Mouse (Mus musculus): ENCODE results near the gene Kremen2. TPM values are rescaled to one million over a fixed set of nuclear protein-coding genes. Genes with fewer than 3 reads are reported as not detected.

Kremen2 gene
- polyA plus RNA-seq, 1 experiment from 2014 or later: 0.73 TPM

DNA sequence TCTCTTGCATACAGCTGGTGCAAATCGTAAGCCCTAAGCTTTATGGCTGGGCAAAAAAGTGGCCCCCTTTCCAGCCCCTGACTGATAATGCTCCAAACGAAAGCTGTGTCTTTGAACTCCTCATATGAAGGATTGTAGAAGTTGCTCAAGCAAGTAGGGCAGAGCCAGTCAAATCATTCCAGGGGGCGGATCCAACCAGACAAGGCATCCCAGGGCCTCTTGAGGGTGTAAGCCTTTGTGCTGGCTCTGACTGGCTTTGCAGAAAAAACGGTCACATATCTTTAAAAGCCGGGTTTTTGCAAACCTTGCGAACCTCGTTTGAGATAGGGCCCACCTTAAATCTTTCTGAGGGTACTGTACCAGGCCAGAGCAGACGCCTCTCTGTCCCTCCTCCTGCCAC, 1.6 kb downstream of the Kremen2 start:
- 25% methylated on average over 8 of the region's 8 CpGs for WGBS
- DNase-seq (ENCODE audit: low spot score): no peak
- no peak overlapping the region for H3K4me2 ChIP-seq
- ATAC-seq (replicated peaks; ENCODE audit: low FRiP score): no peak
- no peak overlapping the region for H3K4me3 ChIP-seq (ENCODE audit: low read depth, low read length)
- no peak overlapping the region for H3K27ac ChIP-seq (ENCODE audit: low read depth, low read length)
- no peaks in the 10 kb centered on the region for H3K36me3 ChIP-seq (ENCODE audit: control insufficient read depth, insufficient read depth, low read length)
- H3K9me3 ChIP-seq (ENCODE audit: control insufficient read depth, low read length): no peaks in the 10 kb centered on the region
- H3K27me3 ChIP-seq (replicated peaks; ENCODE audit: control insufficient read depth, insufficient read depth, low read length): peaks cover 84% of the 10 kb centered on the region
- peaks cover 28% of the 10 kb centered on the region for H3K4me1 ChIP-seq (replicated peaks; ENCODE audit: control insufficient read depth, insufficient read depth, low read length)
- H3K9ac ChIP-seq (ENCODE audit: low read depth, low read length): no peak overlapping the region

DNA sequence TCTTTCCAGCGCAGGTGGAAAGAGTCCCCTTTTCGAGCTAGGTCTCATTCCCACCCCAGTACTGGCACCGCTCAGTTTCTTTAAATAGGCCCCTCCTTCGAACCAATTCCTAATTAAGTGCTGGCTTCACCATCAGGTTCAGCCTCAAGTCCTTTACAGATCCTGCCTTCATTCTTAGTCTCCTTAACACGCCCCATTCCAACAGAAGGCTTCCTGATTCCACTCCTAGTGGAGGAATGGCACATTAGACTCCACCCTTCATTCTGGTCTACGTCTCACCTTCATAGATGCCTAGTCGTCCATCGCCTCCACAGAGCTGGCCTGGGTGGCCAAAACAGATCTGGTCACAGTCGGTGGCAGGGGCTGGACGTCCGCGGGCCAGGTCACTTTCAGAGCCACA, 2.7 kb downstream of the Kremen2 start:
- Histone ChIP-seq H3K27me3 (replicated peaks; ENCODE audit: control insufficient read depth, insufficient read depth, low read length) (peaks cover 89% of the 10 kb centered on the region), H3K9ac (ENCODE audit: low read depth, low read length) (no peak overlapping the region), H3K4me1 (replicated peaks; ENCODE audit: control insufficient read depth, insufficient read depth, low read length) (peaks cover 32% of the 10 kb centered on the region), H3K4me3 (ENCODE audit: low read depth, low read length) (peak overlapping the region; percentile 14; the same call in 1 of the 2 replicates), H3K36me3 (ENCODE audit: control insufficient read depth, insufficient read depth, low read length) (no peaks in the 10 kb centered on the region), H3K27ac (ENCODE audit: low read depth, low read length) (no peak overlapping the region), H3K9me3 (ENCODE audit: control insufficient read depth, low read length) (no peaks in the 10 kb centered on the region), H3K4me2 (no peak overlapping the region)
- ATAC-seq (replicated peaks; ENCODE audit: low FRiP score): no peak
- no peak for DNase-seq (ENCODE audit: low spot score)
- WGBS: 57% methylated on average over 12 of the region's 12 CpGs

DNA sequence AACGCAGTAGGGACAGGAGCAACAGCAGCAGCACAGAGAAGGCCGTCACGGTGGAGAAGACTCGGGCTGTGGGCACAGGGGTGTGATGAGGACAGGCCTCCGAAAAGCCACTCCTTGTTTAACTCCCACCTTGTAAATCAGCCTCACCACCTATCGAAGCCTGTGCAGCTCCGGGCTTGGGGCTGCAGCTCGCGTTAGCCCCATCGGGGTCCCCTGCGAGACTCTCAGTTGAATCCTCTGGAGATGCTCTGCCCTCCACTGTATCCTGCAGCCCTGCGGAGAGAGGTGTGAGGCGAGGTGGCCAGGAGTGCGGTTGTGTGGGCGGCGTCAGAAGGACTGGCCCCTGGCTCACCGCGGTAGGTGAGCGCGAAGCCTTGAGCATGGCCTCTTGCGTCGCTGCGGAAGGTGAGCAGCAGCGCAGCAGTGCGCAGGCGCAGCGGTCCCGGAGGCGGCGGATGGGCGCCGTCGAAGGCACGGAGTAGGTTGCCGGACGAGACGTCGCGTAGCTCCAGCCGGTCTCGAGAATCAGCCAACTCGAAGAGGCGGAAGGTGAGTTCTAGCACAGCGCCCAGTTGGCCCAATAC, 3.3 kb downstream of the Kremen2 start:
- Histone ChIP-seq H3K9ac (ENCODE audit: low read depth, low read length) (no peak overlapping the region), H3K27me3 (replicated peaks; ENCODE audit: control insufficient read depth, insufficient read depth, low read length) (peaks cover 89% of the 10 kb centered on the region), H3K4me1 (replicated peaks; ENCODE audit: control insufficient read depth, insufficient read depth, low read length) (peaks cover 32% of the 10 kb centered on the region), H3K27ac (ENCODE audit: low read depth, low read length) (no peak overlapping the region), H3K9me3 (ENCODE audit: control insufficient read depth, low read length) (no peaks in the 10 kb centered on the region), H3K4me2 (peak overlapping the region; percentile 45), H3K36me3 (ENCODE audit: control insufficient read depth, insufficient read depth, low read length) (no peaks in the 10 kb centered on the region), H3K4me3 (ENCODE audit: low read depth, low read length) (peak overlapping the region; percentile 14)
- 9% methylated on average over 44 of the region's 44 CpGs for WGBS
- ATAC-seq (replicated peaks; ENCODE audit: low FRiP score): no peak
- DNase-seq (ENCODE audit: low spot score): no peak

DNA sequence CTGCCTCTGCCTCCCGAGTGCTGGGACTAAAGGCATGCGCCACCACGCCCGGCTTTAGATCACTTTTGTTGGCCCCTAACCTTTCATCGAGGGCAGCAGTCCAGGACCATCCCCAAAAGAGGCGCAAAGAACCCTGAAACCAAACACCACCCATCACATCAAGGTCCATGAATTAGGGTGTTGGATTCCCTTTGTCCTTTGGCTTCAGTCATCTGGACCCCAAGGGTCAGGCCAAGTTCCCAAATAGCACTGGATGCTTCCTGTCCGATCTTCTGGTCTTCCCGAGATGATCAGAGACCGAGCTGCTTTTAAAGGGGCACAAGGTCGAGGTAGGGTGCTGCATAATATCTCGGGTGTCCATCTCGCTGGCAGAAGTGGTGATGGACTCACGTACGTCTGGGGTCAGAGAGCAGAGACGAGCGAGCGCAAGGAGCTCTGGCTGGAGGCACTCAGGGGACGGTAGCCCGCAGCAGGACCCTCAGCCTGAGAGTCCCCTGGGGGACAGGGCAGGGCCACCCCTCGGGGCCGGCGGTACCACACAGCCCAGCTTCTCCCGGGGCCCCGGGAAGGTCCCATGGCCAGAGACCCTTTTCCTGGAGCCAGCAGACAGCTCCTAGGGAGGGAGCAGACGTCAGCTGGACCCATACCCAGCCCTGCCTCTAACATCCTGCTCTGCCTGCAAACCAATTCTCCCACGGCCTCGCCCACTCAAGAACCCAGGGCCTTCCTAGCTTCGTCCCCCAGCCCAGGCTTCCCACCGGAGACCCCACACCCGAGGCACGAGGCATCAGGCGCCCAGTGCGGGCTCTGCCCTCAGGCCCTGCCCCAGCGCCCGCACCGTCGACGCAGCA, 4.0 kb downstream of the Kremen2 start:
- ATAC-seq (replicated peaks; ENCODE audit: low FRiP score) (no peak), DNase-seq (ENCODE audit: low spot score) (no peak)
- Histone ChIP-seq H3K36me3 (ENCODE audit: control insufficient read depth, insufficient read depth, low read length) (no peaks in the 10 kb centered on the region), H3K4me3 (ENCODE audit: low read depth, low read length) (peak overlapping the region; percentile 14; the same call in 1 of the 2 replicates), H3K9me3 (ENCODE audit: control insufficient read depth, low read length) (no peaks in the 10 kb centered on the region), H3K9ac (ENCODE audit: low read depth, low read length) (no peak overlapping the region), H3K4me1 (replicated peaks; ENCODE audit: control insufficient read depth, insufficient read depth, low read length) (peaks cover 32% of the 10 kb centered on the region), H3K27me3 (replicated peaks; ENCODE audit: control insufficient read depth, insufficient read depth, low read length) (peaks cover 84% of the 10 kb centered on the region), H3K27ac (ENCODE audit: low read depth, low read length) (no peak overlapping the region), H3K4me2 (peak overlapping the region; percentile 45)
- 45% methylated on average over 38 of the region's 38 CpGs for WGBS

DNA sequence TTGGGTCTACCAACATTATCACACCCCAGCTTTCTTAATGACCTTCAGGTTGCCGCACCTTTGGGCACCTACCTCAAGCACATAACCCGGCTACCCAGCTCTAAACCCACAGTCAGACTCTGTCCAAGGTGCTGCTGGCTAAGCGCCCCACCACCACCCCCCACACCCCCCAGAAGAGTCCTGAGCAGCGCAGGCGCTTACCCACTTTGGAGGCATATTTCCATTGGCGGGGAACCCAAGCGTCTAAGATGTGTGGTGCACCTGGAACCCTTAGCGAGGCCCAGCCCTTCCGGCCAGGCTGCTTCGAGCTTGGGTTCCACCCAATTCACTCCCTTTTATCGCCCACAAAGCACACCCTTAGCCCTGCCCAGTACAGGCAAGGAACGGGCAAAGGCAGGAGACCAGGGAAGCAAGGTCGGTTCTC, 5.0 kb downstream of the Kremen2 start, which contains the start of gene Paqr4:
Paqr4 (minus strand) TSS at position 270 of the 424 bp plus-strand sequence.
- peaks cover 3% of the 10 kb centered on the region; the same call in 1 of the 2 replicates for H3K36me3 ChIP-seq (ENCODE audit: control insufficient read depth, insufficient read depth, low read length)
- ATAC-seq (replicated peaks; ENCODE audit: low FRiP score): peak; percentile 80
- peak within 1 kb of the TSS; percentile 70 for H3K9ac ChIP-seq (ENCODE audit: low read depth, low read length)
- H3K27ac ChIP-seq (ENCODE audit: low read depth, low read length): no peak within 1 kb of the TSS; the same call in 1 of the 2 replicates
- WGBS: 5% methylated on average over 13 of the region's 13 CpGs
- H3K4me3 ChIP-seq (ENCODE audit: low read depth, low read length): peak within 1 kb of the TSS; percentile 70
- H3K4me2 ChIP-seq: peak within 1 kb of the TSS; percentile 100
- no peak for DNase-seq (ENCODE audit: low spot score)
- peaks cover 24% of the 10 kb centered on the region for H3K4me1 ChIP-seq (replicated peaks; ENCODE audit: control insufficient read depth, insufficient read depth, low read length)
- no peaks in the 10 kb centered on the region for H3K9me3 ChIP-seq (ENCODE audit: control insufficient read depth, low read length)
- peaks cover 74% of the 10 kb centered on the region for H3K27me3 ChIP-seq (replicated peaks; ENCODE audit: control insufficient read depth, insufficient read depth, low read length)

DNA sequence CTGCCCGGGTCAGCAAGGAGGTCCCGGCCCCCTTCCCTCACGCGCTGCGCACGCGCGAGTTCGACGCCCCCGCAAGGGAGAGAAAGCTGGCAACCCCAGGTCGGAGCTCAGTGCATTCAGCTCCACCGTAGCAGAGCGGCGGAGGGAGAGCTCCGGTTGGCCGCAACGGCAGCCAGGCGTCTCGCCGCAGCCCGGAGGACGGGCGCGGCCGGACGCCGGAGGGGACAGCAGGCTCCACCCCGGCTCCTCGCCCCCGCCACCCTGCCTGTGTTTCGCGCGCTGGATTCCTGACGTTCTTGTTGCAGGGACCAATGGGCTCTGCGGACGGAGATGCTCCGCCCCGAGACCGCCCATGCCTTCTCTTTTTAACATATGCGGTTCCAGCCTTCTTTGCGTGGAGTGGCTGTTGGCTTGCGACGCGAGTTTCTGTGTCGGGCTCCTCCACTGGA, 5.5 kb downstream of the Kremen2 start:
- ATAC-seq (replicated peaks; ENCODE audit: low FRiP score) (peak; percentile 86), DNase-seq (ENCODE audit: low spot score) (peak; percentile 87)
- Histone ChIP-seq H3K4me3 (ENCODE audit: low read depth, low read length) (peak overlapping the region; percentile 70), H3K9ac (ENCODE audit: low read depth, low read length) (peak overlapping the region; percentile 70), H3K4me2 (peak overlapping the region; percentile 100), H3K36me3 (ENCODE audit: control insufficient read depth, insufficient read depth, low read length) (peaks cover 3% of the 10 kb centered on the region; the same call in 1 of the 2 replicates), H3K9me3 (ENCODE audit: control insufficient read depth, low read length) (no peaks in the 10 kb centered on the region), H3K27ac (ENCODE audit: low read depth, low read length) (no peak overlapping the region; the same call in 1 of the 2 replicates), H3K4me1 (replicated peaks; ENCODE audit: control insufficient read depth, insufficient read depth, low read length) (peaks cover 21% of the 10 kb centered on the region), H3K27me3 (replicated peaks; ENCODE audit: control insufficient read depth, insufficient read depth, low read length) (peaks cover 69% of the 10 kb centered on the region)
- WGBS: 1% methylated on average over 46 of the region's 46 CpGs

DNA sequence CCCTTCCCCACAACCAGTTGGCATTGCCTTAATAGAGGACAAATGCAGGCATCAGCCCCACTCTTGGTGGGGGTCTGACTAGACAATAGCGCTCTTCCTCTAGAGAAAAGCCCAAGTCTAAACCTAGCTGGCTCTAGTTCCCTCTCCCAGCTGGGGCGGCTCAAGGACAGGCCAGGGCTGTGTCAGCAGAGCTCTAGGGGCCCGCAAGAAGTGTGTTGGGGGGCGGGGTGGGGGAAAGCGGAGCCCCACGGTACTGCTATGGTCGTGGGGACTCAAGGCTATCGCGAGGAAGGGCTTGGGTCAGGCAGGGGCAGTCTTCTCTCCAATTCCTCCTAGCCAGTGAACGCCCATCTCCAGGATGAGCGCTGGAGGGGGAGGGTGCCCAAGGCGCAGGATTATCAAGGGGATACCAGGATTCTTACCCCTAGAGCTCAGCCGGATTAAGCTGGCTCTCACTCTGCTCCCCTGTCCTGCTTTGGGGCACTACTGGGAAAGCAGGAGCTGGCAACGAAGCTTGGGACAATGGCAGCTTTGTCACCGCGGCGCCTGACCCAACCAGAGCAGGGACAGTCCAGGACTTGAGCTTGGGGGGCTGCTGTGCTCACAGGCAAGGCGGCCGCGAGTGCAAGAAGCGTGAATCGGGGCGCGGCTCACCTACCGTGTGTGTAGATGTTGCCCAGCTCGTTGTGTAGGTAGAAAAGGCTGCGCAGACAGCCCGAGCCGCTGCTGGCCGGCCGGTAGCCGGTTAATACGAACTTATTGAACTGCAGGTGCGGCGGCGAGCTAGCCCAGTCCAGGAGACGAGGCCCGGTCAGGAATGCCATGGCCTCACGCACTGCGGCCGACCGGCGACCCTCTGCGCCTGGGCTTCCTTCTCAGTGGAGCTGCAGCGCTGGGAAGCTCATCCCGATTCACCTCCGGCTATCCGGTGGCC, 6.2 kb downstream of the Kremen2 start:
- peak; percentile 18 for ATAC-seq (replicated peaks; ENCODE audit: low FRiP score)
- H3K4me3 ChIP-seq (ENCODE audit: low read depth, low read length): peak overlapping the region; percentile 70
- no peak for DNase-seq (ENCODE audit: low spot score)

DNA sequence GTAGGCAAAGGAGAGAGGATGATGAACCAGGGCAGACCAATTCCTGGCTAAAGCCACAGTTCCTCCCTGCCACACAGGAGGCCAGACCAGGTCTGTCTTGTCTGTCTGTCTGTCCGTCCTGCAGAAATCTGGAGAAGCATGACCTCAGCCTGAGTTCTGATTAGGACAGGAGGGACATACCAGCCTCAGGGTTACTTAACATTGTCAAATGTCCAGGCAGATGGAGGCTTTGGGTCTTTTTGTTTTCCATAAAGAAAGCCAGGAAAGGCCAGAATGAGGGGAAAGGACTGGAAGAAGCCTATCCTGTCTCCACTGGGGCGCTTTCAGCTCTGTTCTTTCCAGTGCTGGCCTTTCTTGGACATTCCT, 6.8 kb downstream of the Kremen2 start:
- ATAC-seq (replicated peaks; ENCODE audit: low FRiP score): no peak
- H3K4me1 ChIP-seq (replicated peaks; ENCODE audit: control insufficient read depth, insufficient read depth, low read length): peaks cover 19% of the 10 kb centered on the region
- H3K27me3 ChIP-seq (replicated peaks; ENCODE audit: control insufficient read depth, insufficient read depth, low read length): peaks cover 56% of the 10 kb centered on the region
- H3K27ac ChIP-seq (ENCODE audit: low read depth, low read length): no peak overlapping the region
- H3K9me3 ChIP-seq (ENCODE audit: control insufficient read depth, low read length): no peaks in the 10 kb centered on the region
- 29% methylated on average over 2 of the region's 2 CpGs for WGBS
- peak overlapping the region; percentile 100 for H3K4me2 ChIP-seq
- H3K4me3 ChIP-seq (ENCODE audit: low read depth, low read length): peak overlapping the region; percentile 70
- peaks cover 6% of the 10 kb centered on the region for H3K36me3 ChIP-seq (ENCODE audit: control insufficient read depth, insufficient read depth, low read length)
- DNase-seq (ENCODE audit: low spot score): no peak
- no peak overlapping the region for H3K9ac ChIP-seq (ENCODE audit: low read depth, low read length)

More for the DNA sequence above, 6.2 kb downstream of the Kremen2 start:
- Histone ChIP-seq H3K36me3 (ENCODE audit: control insufficient read depth, insufficient read depth, low read length) (peaks cover 3% of the 10 kb centered on the region; the same call in 1 of the 2 replicates), H3K4me1 (replicated peaks; ENCODE audit: control insufficient read depth, insufficient read depth, low read length) (peaks cover 19% of the 10 kb centered on the region), H3K9me3 (ENCODE audit: control insufficient read depth, low read length) (no peaks in the 10 kb centered on the region), H3K27me3 (replicated peaks; ENCODE audit: control insufficient read depth, insufficient read depth, low read length) (peaks cover 62% of the 10 kb centered on the region), H3K4me2 (peak overlapping the region; percentile 100), H3K9ac (ENCODE audit: low read depth, low read length) (peak overlapping the region; percentile 70), H3K27ac (ENCODE audit: low read depth, low read length) (no peak overlapping the region; the same call in 1 of the 2 replicates)
- 2% methylated on average over 48 of the region's 48 CpGs for WGBS

All from liver, embryonic 11.5 days (tissue).